Mouse (Mus musculus): ENCODE data around the gene Fam118a.

GRCm38 (mm10) chr15:85072651-85073050 is 43.9 kb downstream of the Fam118a start:
- TF ChIP-seq POLR2A (IDR thresholded peaks at IDR 0.05; ENCODE audit: insufficient read depth, low read depth, low read length) (no peak), CTCF (IDR thresholded peaks at IDR 0.05) (no peak)
